Comparison of ENCODE assay signal across 8 mouse cellular contexts in genomic region chr19:12795110-12795509, GRCm38 (mm10). TPM values are rescaled to one million over a fixed set of nuclear protein-coding genes. Genes with fewer than 3 reads are reported as not detected.
DNase-seq lines count a peak whose midpoint lies in the region; ATAC-seq and TF ChIP-seq lines count a peak whose summit lies in the region.

No protein-coding gene starts in this region.

- peaks cover 4% of the 10 kb centered on the region for H3K4me1 ChIP-seq in heart, adult 2 months (ENCODE audit: control insufficient read depth, insufficient read depth, low read length)
- peaks cover 2% of the 10 kb centered on the region; the same call in 1 of the 2 replicates for H3K4me1 ChIP-seq in testis, adult 2 months (ENCODE audit: control insufficient read depth, insufficient read depth, low read length)
- 0 out of 2 replicates have a peak, but pooled peaks cover 5% of the 10 kb centered on the region for H3K4me1 ChIP-seq in limb, embryonic 14.5 days (ENCODE audit: control insufficient read depth, insufficient read depth, low read length)
- 0 out of 2 replicates have a peak, but pooled peaks cover 2% of the 10 kb centered on the region for H3K4me1 ChIP-seq in stomach, embryonic 16.5 days (ENCODE audit: control insufficient read depth, insufficient read depth, low read length)

- peak overlapping the region; percentile 83 for H3K4me3 ChIP-seq in heart, adult 2 months
- peak overlapping the region; percentile 95 for H3K4me3 ChIP-seq in testis, adult 2 months (ENCODE audit: control insufficient read depth, low read depth, low read length)
- H3K4me3 ChIP-seq in limb, embryonic 14.5 days (replicated peaks; ENCODE audit: low read length): peak overlapping the region; percentile 94
- peak overlapping the region; percentile 95 for H3K4me3 ChIP-seq in stomach, embryonic 16.5 days (replicated peaks; ENCODE audit: low read length)

- ATAC-seq in limb, embryonic 14.5 days (ENCODE audit: low FRiP score, low read depth): no peak; the same call in 1 of the 2 replicates
- no peak for ATAC-seq in stomach, embryonic 16.5 days (ENCODE audit: insufficient read depth, low FRiP score)

- H3K27ac ChIP-seq in heart, adult 2 months: peak overlapping the region; percentile 95
- H3K27ac ChIP-seq in testis, adult 2 months (ENCODE audit: control insufficient read depth, insufficient read depth, low read depth, low read length): peak overlapping the region; percentile 98
- peak overlapping the region; percentile 99 for H3K27ac ChIP-seq in limb, embryonic 14.5 days (replicated peaks; ENCODE audit: low read depth, low read length)
- H3K27ac ChIP-seq in stomach, embryonic 16.5 days (ENCODE audit: low read length): peak overlapping the region; percentile 100

- TF ChIP-seq CTCF in heart, adult 2 months (IDR thresholded peaks at IDR 0.05): no peak
- no peak for TF ChIP-seq CTCF in testis, adult 2 months (IDR thresholded peaks at IDR 0.05; ENCODE audit: control insufficient read depth, insufficient read depth, insufficient replicate concordance, low read depth, low read length)

- no peak for TF ChIP-seq EP300 in heart, adult 2 months (IDR thresholded peaks at IDR 0.05; ENCODE audit: insufficient read depth, low read depth, low read length)

- TF ChIP-seq POLR2A in heart, adult 2 months (IDR thresholded peaks at IDR 0.05; ENCODE audit: insufficient read depth, low read depth, low read length): no peak
- no peak for TF ChIP-seq POLR2A in testis, adult 2 months (IDR thresholded peaks at IDR 0.05; ENCODE audit: control insufficient read depth, low read depth, low read length)
- no peak for TF ChIP-seq POLR2A in limb, embryonic 14.5 days (IDR thresholded peaks at IDR 0.05; ENCODE audit: borderline replicate concordance, extremely low read depth, insufficient read depth, insufficient read length)

- no peaks in the 10 kb centered on the region for H3K27me3 ChIP-seq in heart, adult 2 months (ENCODE audit: control insufficient read depth, insufficient read depth, low read length)
- no peaks in the 10 kb centered on the region for H3K27me3 ChIP-seq in testis, adult 2 months (ENCODE audit: control insufficient read depth, insufficient read depth, low read length)
- no peaks in the 10 kb centered on the region for H3K27me3 ChIP-seq in limb, embryonic 14.5 days (ENCODE audit: control insufficient read depth, insufficient read depth, low read length)
- H3K27me3 ChIP-seq in stomach, embryonic 16.5 days (ENCODE audit: control insufficient read depth, insufficient read depth, low read length): no peaks in the 10 kb centered on the region

- H3K9ac ChIP-seq in heart, adult 2 months (ENCODE audit: low read depth, low read length): peak overlapping the region; percentile 75
- H3K9ac ChIP-seq in limb, embryonic 14.5 days (ENCODE audit: low read depth, low read length, severe bottlenecking): peak overlapping the region; percentile 99
- H3K9ac ChIP-seq in stomach, embryonic 16.5 days (ENCODE audit: low read length): peak overlapping the region; percentile 98

- peak overlapping the region; percentile 65; the same call in 1 of the 2 replicates for H3K4me2 ChIP-seq in limb, embryonic 14.5 days (replicated peaks; ENCODE audit: low read depth, low read length, severe bottlenecking)
- H3K4me2 ChIP-seq in stomach, embryonic 16.5 days (ENCODE audit: low read depth, low read length): no peak overlapping the region

- peaks cover 10% of the 10 kb centered on the region for H3K36me3 ChIP-seq in heart, adult 2 months (ENCODE audit: control insufficient read depth, insufficient read depth, low read length)
- no peaks in the 10 kb centered on the region for H3K36me3 ChIP-seq in testis, adult 2 months (ENCODE audit: control insufficient read depth, insufficient read depth, low read length)
- H3K36me3 ChIP-seq in limb, embryonic 14.5 days (ENCODE audit: control insufficient read depth, insufficient read depth, low read length): no peaks in the 10 kb centered on the region
- H3K36me3 ChIP-seq in stomach, embryonic 16.5 days (ENCODE audit: control insufficient read depth, insufficient read depth, low read length): no peaks in the 10 kb centered on the region

- intact Hi-C loops in heart, adult 2 months (cut with DNase I): loop anchor here (5.0 to 10.0 kb wide), 4 partner anchors 203 to 1800 kb away; partner anchors contain the start of gene Tle4
- intact Hi-C loops in left cerebral cortex, postnatal 36 days (cut with DNase I): loop anchor here (2.0 to 5.0 kb wide), 5 partner anchors 33 to 783 kb away; partner anchors contain the start of gene Dtx4

- WGBS in heart, adult 2 months: under 1% methylated on average over 47 of the region's 63 CpGs
- 1% methylated on average over 15 of the region's 63 CpGs for WGBS in limb, embryonic 14.5 days
- WGBS in stomach, embryonic 16.5 days: under 1% methylated on average over 27 of the region's 63 CpGs

- H3K9me3 ChIP-seq in limb, embryonic 14.5 days (ENCODE audit: control insufficient read depth, low read length): no peaks in the 10 kb centered on the region
- no peaks in the 10 kb centered on the region for H3K9me3 ChIP-seq in stomach, embryonic 16.5 days (replicated peaks; ENCODE audit: control insufficient read depth, low read length)

- no peak for DNase-seq in heart, adult 2 months
- no peak for DNase-seq in heart, adult 9 months (ENCODE audit: low spot score in 2 of 2)
- no peak for DNase-seq in testis, postnatal 14 days (ENCODE audit: low spot score)
- DNase-seq in limb, embryonic 14.5 days (ENCODE audit: low spot score): no peak
- DNase-seq in spleen, adult 18-20 months: no peak
- no peak for DNase-seq in left cerebral cortex, postnatal 36 days (ENCODE audit: low spot score in 2 of 2)

- H3K79me2 ChIP-seq in heart, adult 2 months (replicated peaks; ENCODE audit: control insufficient read depth, insufficient read depth, low read length): no peaks in the 10 kb centered on the region

RNA-seq across cellular contexts. Expression of gene Zfp91, which starts 0.8 kb away (rescaled TPM):
- 10 to 100 TPM; 71.9 to 84.5 TPM for total RNA-seq in heart, adult 2 months (2021)
- polyA plus RNA-seq in heart, adult 2 months (2012; rRNA removed): 17.4 and 36.6 TPM in 2 replicates
- 40.2 and 48.5 TPM in 2 replicates for polyA plus RNA-seq in testis, adult 2 months (2012; rRNA removed)
- 28.5 and 30.4 TPM in 2 replicates for polyA plus RNA-seq in limb, embryonic 14.5 days (2012; rRNA removed)
- 10.3 and 11.5 TPM in 2 replicates for polyA plus RNA-seq in limb, embryonic 14.5 days (2014; fragmentation: Nextera tagmentation; extraction: Ambion mirVana)
- polyA plus RNA-seq in stomach, embryonic 16.5 days (2015; fragmentation: Nextera tagmentation; extraction: Ambion mirVana): 9.9 and 11.3 TPM in 2 replicates
- 10 to 100 TPM; 94.2 to 95.2 TPM for total RNA-seq in left cerebral cortex, postnatal 36 days (2021)

RNA-seq across cellular contexts. Expression of gene Lpxn, which starts 0.9 kb away (rescaled TPM):
- total RNA-seq in heart, adult 2 months (2021): under 1 TPM; 0.91 to 0.97 TPM
- 1.1 and 1.3 TPM in 2 replicates for polyA plus RNA-seq in heart, adult 2 months (2012; rRNA removed)
- polyA plus RNA-seq in testis, adult 2 months (2012; rRNA removed): 25.4 and 27.6 TPM in 2 replicates
- polyA plus RNA-seq in limb, embryonic 14.5 days (2012; rRNA removed): 4.0 and 4.1 TPM in 2 replicates
- polyA plus RNA-seq in limb, embryonic 14.5 days (2014; fragmentation: Nextera tagmentation; extraction: Ambion mirVana): 3.7 and 4.8 TPM in 2 replicates
- polyA plus RNA-seq in stomach, embryonic 16.5 days (2015; fragmentation: Nextera tagmentation; extraction: Ambion mirVana): 1.4 and 2.8 TPM in 2 replicates
- total RNA-seq in left cerebral cortex, postnatal 36 days (2021): 1 to 10 TPM; 1.2 to 1.6 TPM

RNA-seq across cellular contexts. Expression of gene Cntf, which starts 29.7 kb away (rescaled TPM):
- total RNA-seq in heart, adult 2 months (2021): 1 to 10 TPM in 1 of 2 experiments, under 1 TPM in 1; 0.84 to 1.5 TPM
- 3.1 and 5.8 TPM in 2 replicates for polyA plus RNA-seq in heart, adult 2 months (2012; rRNA removed)
- polyA plus RNA-seq in testis, adult 2 months (2012; rRNA removed): 2.9 and 3.1 TPM in 2 replicates
- 1.7 and 2.6 TPM in 2 replicates for polyA plus RNA-seq in limb, embryonic 14.5 days (2012; rRNA removed)
- 0.22 and 0.66 TPM in 2 replicates for polyA plus RNA-seq in limb, embryonic 14.5 days (2014; fragmentation: Nextera tagmentation; extraction: Ambion mirVana)
- 0.99 and 1.4 TPM in 2 replicates for polyA plus RNA-seq in stomach, embryonic 16.5 days (2015; fragmentation: Nextera tagmentation; extraction: Ambion mirVana)
- 1 to 10 TPM; 2.6 to 3.9 TPM for total RNA-seq in left cerebral cortex, postnatal 36 days (2021)

RNA-seq across cellular contexts. Expression of gene Gm5244, which starts 51.4 kb away (rescaled TPM):
- not detected for total RNA-seq in heart, adult 2 months (2021)
- polyA plus RNA-seq in heart, adult 2 months (2012; rRNA removed): 0.35 TPM in 1 of 2 replicates, not detected in the other
- 0.21 and 0.41 TPM in 2 replicates for polyA plus RNA-seq in testis, adult 2 months (2012; rRNA removed)
- polyA plus RNA-seq in limb, embryonic 14.5 days (2012; rRNA removed): not detected in 2 replicates
- not detected in 2 replicates for polyA plus RNA-seq in limb, embryonic 14.5 days (2014; fragmentation: Nextera tagmentation; extraction: Ambion mirVana)
- not detected in 2 replicates for polyA plus RNA-seq in stomach, embryonic 16.5 days (2015; fragmentation: Nextera tagmentation; extraction: Ambion mirVana)
- total RNA-seq in left cerebral cortex, postnatal 36 days (2021): not detected
